Mouse (Mus musculus) E14TG2a.4 (cell line): ENCODE measurements around the gene Ints4.

Experiments used
- H3K27me3 ChIP-seq: 2 replicates; pipeline ENCODE4 v1.6.1; 2014; ENCODE audit warnings: low read length, control low read depth; ENCODE audit not compliant: insufficient read depth
- H3K36me3 ChIP-seq: 2 replicates; pipeline ENCODE4 v1.6.1; 2014; ENCODE audit warnings: low read length, control low read depth; ENCODE audit not compliant: insufficient read depth
- H3K4me1 ChIP-seq: replicated peaks from 2 replicates; pipeline ENCODE4 v1.6.1; 2014; ENCODE audit warnings: low read depth, low read length, control low read depth
- H3K4me3 ChIP-seq: replicated peaks from 2 replicates; pipeline ENCODE4 v1.5.1; 2014; ENCODE audit warnings: mild to moderate bottlenecking, low read length
- H3K9me3 ChIP-seq: 2 replicates; pipeline ENCODE4 v1.6.1; 2014; ENCODE audit warnings: low read length, control low read depth
- CTCF ChIP-seq: conservative IDR thresholded peaks from 2 replicates; pipeline ENCODE4 v1.5.1; 2014; ENCODE audit warnings: low read length
- NANOG ChIP-seq: IDR thresholded peaks from 2 replicates; pipeline ENCODE4 v1.6.1; 2014; ENCODE audit warnings: borderline replicate concordance, low read length, mixed read lengths
- POU5F1 ChIP-seq: IDR thresholded peaks from 2 replicates; pipeline ENCODE4 v1.6.1; 2014; ENCODE audit warnings: low read length, borderline replicate concordance

Gene Ints4

GRCm38 (mm10) chr7:97563576-97563975 lies 82.8 kb downstream of the Ints4 start:
- H3K4me1 ChIP-seq = peaks cover 7% of the 10 kb centered on the region
- TF ChIP-seq CTCF = no peak
- no peak for TF ChIP-seq POU5F1
- TF ChIP-seq NANOG = no peak
- H3K27me3 ChIP-seq = no peaks in the 10 kb centered on the region
- H3K36me3 ChIP-seq = no peaks in the 10 kb centered on the region
- H3K9me3 ChIP-seq = no peaks in the 10 kb centered on the region
- H3K4me3 ChIP-seq = no peak overlapping the region

GRCm38 (mm10) chr7:97569372-97569771 lies 88.6 kb downstream of the Ints4 start:
- Histone ChIP-seq H3K4me3 (no peak overlapping the region), H3K27me3 (no peaks in the 10 kb centered on the region), H3K9me3 (no peaks in the 10 kb centered on the region), H3K4me1 (no peaks in the 10 kb centered on the region), H3K36me3 (peaks cover 3% of the 10 kb centered on the region; the same call in 1 of the 2 replicates)
- TF ChIP-seq POU5F1 (no peak), NANOG (no peak), CTCF (no peak)

GRCm38 (mm10) chr7:97570389-97570788 lies 89.6 kb downstream of the Ints4 start:
- Histone ChIP-seq H3K9me3 (no peaks in the 10 kb centered on the region), H3K4me3 (no peak overlapping the region), H3K4me1 (no peaks in the 10 kb centered on the region), H3K27me3 (no peaks in the 10 kb centered on the region), H3K36me3 (peaks cover 10% of the 10 kb centered on the region; the same call in 1 of the 2 replicates)
- no peak for TF ChIP-seq POU5F1

DNA sequence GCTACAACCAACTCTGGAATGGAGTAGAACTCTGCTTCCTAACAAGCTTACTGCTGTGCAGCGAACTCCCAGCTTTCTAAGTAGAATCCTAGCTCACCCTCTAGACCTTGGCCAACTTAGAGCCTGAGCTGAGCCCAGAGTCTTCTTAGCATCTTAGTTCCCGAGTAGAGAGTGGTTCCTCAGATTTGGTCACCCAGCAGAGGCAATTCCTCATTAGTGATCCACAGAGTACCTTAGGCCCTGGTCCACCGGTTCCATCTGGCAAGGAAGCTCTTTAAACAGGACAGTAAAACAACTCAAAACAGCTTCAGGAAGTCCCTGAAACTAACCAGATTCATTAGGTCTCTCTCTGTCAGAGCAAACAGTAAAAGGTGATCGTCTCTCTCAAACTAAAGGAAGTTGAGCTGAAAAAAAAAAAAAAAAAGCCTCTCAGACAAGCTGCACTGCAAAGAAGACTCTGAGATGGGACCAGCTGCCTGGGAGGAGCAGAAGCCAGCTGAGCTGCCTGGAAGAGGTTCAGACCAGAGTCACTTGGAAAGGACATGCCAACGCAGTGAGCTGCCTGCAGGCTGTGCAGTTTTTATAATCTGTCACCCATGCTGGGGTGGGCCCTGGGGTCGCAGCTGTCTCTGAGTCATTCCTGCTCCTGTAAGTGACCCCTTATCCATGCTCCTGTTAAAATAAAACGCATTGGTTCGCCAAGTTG lies 97.8 kb downstream of the Ints4 start:
- peaks cover 30% of the 10 kb centered on the region for H3K4me1 ChIP-seq
- no peaks in the 10 kb centered on the region for H3K9me3 ChIP-seq
- TF ChIP-seq CTCF (no peak), POU5F1 (no peak)
- H3K27me3 ChIP-seq = no peaks in the 10 kb centered on the region
- H3K36me3 ChIP-seq = peaks cover 12% of the 10 kb centered on the region; the same call in 1 of the 2 replicates
- H3K4me3 ChIP-seq = peak overlapping the region; percentile 100

DNA sequence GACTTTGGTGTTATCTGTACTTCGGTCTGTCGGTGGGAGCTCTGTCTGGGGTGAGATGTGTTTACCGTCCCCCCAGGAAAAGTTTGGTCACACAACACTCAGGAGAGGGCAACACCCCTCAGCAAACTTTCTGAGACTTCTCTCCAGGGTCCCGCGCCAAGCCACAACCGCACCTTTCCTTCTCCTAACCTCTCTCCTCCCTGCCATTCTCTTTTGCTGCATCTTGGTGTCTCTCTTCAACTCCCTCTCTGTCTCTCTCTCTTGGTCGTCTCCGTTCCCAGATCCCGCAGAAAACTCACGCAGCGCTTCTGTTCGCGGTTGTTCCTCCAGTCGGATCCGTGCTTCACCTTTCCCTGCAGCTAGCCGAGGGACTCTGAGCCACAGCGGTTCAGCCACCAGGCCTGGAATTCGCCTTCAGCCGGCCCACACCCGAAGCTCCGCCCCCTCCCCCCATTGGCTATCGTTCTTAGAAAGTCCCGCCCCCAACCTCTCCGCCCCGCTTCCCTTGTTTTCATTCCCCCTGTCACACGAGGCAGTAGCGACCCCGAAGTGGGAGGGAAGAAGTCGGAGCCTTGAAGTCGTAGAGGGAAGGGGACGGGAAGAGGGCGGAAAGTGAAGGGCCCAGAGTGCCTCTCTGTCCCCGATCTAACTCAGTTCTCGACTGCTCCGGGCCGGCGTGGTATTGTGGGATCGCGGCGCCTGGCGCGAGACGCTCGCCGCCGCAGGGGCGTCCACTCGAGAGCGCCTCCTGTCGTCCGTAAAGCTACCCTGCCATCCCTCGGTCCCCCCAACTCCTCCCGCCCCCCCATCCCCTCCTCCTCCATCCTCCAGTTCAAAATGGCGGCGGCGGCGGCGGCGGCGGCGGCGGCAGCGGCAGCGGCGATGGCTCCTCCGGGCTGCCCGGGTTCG lies 98.6 kb downstream of the Ints4 start, which contains the start of the genes Aamdc and Rsf1:
Aamdc (minus strand) TSS at position 431 of the 909 bp plus-strand sequence.
Rsf1 (plus strand) TSS at position 823 of the 909 bp plus-strand sequence.
- no peaks in the 10 kb centered on the region for H3K27me3 ChIP-seq
- no peak for TF ChIP-seq NANOG
- no peak for TF ChIP-seq CTCF
- TF ChIP-seq POU5F1 = no peak
- H3K4me1 ChIP-seq = peaks cover 36% of the 10 kb centered on the region
- peaks cover 10% of the 10 kb centered on the region; the same call in 1 of the 2 replicates for H3K36me3 ChIP-seq
- no peaks in the 10 kb centered on the region for H3K9me3 ChIP-seq
- peak within 1 kb of the TSS; percentile 100 for H3K4me3 ChIP-seq

- Histone ChIP-seq H3K36me3 (peaks cover 4% of the 10 kb centered on the region; the same call in 1 of the 2 replicates), H3K4me1 (peaks cover 41% of the 10 kb centered on the region), H3K4me3 (peak overlapping the region; percentile 100), H3K9me3 (no peaks in the 10 kb centered on the region), H3K27me3 (no peaks in the 10 kb centered on the region)
- no peak for TF ChIP-seq NANOG
- no peak for TF ChIP-seq CTCF
- no peak for TF ChIP-seq POU5F1
These were observed 99.5 kb downstream of the Ints4 start for GRCm38 (mm10) chr7:97579976-97580842.

- H3K27me3 ChIP-seq = no peaks in the 10 kb centered on the region
- H3K4me3 ChIP-seq = peak overlapping the region; percentile 100
- TF ChIP-seq POU5F1 = no peak
- TF ChIP-seq CTCF = no peak
- TF ChIP-seq NANOG = no peak
- no peaks in the 10 kb centered on the region for H3K9me3 ChIP-seq
- no peaks in the 10 kb centered on the region for H3K36me3 ChIP-seq
- H3K4me1 ChIP-seq = peaks cover 46% of the 10 kb centered on the region
These were observed 100.1 kb downstream of the Ints4 start for GRCm38 (mm10) chr7:97580843-97581214.

- H3K36me3 ChIP-seq = peaks cover 21% of the 10 kb centered on the region
- H3K27me3 ChIP-seq = no peaks in the 10 kb centered on the region
- H3K4me1 ChIP-seq = peaks cover 81% of the 10 kb centered on the region
- TF ChIP-seq CTCF = no peak
- TF ChIP-seq NANOG = no peak
- no peak overlapping the region for H3K4me3 ChIP-seq
- no peaks in the 10 kb centered on the region for H3K9me3 ChIP-seq
These were observed 107.8 kb downstream of the Ints4 start for GRCm38 (mm10) chr7:97588506-97588905.
